Mouse (Mus musculus): ENCODE results near the gene Aoc1.

The Aoc1 gene

DNA sequence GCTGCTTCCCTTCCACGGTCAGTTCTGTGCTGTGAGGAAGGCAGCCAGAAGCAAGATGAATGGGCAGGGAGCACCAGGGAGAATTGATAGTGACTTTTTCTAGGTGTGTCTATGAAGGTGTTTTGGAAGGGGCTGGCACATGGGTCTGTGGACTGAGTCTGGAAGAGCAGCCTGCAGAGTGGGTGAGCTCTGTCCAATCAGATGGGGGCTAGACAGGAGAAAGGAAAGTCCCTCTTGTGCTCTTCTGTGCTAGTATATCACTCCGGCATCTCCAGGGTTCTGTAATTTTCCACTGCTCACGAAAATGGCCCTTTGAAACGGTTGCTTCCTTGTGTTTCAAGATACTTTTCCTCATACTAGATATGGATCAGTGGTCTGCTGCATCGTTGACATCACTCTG, at the start of gene Aoc1:
Gene Aoc1, plus strand, starts transcription at position 301 of the 400 bp plus-strand sequence.
- DNase-seq (ENCODE audit: low spot score in 2 of 2): no peak

DNA sequence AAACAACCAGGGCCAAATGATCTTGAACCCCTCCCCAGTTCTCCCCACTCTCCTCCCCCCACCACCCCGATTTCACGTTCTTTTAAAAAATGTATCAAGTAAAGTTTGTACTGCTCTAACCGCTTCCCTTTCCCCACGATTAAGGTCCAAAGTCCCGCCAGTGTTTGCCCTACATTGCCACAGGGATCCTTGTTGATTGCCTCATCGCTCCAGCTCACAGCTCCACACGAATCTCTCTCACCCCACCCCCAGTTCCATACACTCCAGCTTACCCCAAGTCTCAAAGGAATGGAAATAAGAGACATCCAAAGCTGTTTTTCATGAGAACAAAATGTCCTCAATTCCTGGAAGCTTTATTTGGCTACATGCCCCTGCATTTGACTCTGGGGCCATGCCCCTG, 47.7 kb upstream of the Aoc1 start:
- no peak for DNase-seq (ENCODE audit: low spot score in 2 of 2)

DNA sequence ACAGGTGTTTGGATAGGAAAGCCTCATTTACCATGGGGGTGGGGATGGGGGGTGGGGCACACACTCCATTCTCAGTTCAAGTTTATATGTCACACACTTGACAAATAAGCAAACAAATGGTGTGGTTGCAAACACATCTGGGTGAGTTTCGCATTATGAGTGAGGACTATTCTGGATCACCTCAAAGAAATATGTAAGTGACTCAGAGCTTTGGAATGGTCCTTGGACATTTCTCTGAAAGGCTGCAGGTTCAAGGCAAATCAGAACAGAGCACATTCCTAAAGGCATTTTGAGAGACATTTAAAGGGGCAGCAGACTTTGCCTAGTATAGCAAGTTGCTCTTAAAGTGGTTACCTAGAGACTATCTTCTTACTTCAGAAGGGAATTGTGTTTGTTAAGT, 43.7 kb upstream of the Aoc1 start:
- DNase-seq (ENCODE audit: low spot score in 2 of 2): no peak

DNA sequence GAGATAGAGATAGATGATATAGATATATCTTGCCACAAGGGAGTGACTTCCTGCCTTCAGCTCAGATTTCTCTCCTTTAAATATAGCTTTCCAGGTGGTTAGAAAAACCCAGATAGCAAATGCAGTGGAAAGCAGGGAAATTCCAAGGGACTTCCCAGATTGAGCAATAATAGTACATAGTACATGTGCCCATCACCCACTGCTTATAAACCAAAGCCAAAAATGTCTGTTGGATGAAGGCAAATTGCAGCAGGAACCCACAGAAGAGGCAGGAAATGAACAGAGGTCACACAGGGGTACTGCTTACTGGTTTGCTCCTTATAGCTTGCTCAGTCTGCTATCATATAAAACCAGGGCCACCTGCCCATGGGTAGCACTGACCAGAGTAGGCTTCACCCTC, 43.0 kb upstream of the Aoc1 start:
- DNase-seq (ENCODE audit: low spot score in 2 of 2): no peak

DNA sequence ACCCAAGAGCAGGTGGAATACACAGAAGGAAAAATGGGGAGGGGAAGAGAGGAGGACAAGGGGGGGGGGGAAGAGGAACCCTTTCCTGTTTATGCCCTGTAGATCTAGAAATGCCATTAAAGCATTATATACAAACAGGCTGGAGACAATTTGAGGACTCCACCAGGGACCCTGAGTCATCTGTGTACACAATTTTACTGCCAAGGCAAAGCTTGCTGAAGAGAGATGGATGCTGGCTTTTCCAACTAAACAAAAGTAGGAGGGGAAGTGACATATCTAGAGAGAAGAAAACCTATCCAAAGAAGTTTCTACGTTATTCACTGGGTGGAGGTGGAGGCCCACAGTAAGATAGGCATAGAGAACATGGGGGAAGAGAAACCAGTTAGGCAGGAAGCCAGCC, 42.5 kb upstream of the Aoc1 start:
- DNase-seq (ENCODE audit: low spot score in 2 of 2): no peak

DNA sequence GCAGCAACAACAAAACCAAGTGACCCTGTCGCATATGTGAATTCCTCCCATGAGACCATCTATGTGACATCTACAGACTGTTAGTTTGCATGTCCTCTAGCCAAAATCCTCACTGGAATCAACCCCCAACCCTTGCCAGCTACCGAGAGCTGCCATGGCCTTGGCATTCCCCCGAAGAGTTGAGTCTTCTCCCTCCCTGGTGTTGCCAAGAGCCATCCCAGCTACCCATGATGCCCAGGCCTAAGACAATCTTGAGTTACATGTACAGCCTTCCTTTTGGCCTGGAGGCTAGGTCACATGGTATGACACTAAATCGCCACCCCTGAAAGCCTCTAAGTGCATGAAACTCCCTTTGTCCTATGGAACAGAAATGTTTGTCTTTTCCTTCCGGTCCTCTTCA, 41.6 kb upstream of the Aoc1 start:
- no peak for DNase-seq (ENCODE audit: low spot score in 2 of 2)

DNA sequence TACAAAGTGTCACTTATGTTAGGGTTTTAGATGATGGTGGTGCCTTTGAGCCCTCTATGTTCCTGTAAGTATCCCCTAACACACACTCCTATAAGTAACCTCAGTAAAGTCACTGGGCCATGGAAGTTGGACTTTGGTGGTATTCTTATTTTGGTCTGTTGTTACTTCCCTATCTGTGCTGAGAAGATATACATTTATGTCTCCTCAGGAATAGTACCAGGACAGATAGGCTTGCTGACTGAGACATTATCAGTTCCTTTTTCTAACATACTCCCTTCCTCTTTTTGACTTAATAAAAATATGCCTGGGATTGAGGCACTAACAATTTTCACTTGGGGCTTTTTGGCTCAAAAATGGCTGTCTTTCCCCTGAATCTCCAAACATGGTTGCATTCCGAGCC, 40.3 kb upstream of the Aoc1 start:
- no peak for DNase-seq (ENCODE audit: low spot score in 2 of 2)

DNA sequence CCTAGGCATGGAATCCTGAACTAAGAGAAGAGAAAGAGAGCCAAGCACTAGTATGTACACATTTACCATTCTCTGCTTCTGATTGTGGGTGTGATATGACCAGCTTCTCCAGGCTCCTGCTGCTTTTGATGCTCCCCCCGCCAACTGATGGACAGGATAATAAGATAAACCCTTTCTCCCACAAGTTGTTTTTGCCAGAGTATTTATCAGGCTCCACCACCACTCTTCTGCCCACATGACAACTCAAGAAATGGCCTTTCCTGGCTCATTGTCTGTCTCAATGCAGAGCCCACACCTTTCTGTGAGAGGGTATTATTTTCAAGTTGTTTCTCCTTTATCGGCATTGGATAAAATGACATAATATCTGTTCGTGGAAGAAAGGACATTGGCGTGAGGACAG, 39.2 kb upstream of the Aoc1 start:
- DNase-seq (ENCODE audit: low spot score in 2 of 2): no peak

DNA sequence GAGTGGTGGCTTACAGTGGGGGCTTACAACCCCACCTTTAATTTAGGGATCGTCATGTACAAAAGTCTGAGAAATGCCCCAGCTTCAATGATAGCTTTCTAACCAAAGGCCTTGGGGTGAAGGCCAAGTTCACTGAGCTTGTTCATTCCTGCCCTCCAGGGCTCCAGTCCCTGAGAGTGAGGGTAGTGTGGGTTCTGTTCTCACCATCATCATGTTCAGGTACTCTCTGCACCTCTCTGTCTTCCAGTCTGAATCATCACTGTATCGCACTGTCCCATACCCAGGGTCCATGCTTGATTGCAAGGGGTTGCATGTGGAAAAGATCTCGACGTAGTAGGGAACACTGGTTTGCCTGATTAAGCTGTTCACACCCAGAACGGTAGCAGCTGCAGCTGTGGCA, 37.5 kb upstream of the Aoc1 start:
- DNase-seq (ENCODE audit: low spot score in 2 of 2): no peak

DNA sequence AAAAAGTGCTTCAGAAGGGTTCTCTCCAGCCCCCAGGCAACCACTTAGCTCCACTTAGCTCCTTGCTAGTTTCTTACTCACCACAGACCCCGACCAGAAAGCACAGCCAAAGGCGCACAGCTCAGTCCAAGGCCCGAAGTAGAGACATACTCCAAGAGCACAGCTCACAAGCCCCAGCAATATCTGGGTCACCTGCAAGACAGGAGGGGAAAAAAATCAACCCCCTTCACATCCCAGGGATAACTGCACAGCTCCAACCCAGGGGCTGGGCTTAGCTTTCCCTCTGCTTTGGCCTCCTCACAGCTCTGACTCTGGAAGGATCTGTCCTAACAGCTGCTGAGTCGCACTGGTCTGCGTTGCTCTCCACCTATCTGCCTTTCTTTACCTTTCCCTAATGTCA, 36.5 kb upstream of the Aoc1 start:
- no peak for DNase-seq (ENCODE audit: low spot score in 2 of 2)

DNA sequence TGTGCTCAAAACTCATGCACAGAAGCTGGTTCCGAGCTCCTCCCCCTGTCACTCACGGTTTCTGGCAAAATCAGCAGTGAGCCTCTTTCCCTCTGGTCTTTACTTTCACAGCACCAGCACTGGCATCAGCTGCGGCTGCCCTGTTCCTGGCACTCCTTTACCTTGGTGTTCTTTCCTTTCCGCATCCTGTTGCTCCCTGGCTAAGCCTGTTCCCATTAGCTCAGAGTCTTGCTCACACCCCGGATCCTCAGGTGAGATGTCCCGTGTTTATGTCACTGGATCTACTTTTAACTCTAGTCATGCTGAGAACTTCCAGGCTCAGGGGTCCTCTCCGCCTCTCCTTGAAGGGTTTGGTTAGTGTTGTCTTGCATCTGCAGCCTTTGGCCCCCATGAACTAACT, 35.2 kb upstream of the Aoc1 start:
- no peak for DNase-seq (ENCODE audit: low spot score in 2 of 2)

DNA sequence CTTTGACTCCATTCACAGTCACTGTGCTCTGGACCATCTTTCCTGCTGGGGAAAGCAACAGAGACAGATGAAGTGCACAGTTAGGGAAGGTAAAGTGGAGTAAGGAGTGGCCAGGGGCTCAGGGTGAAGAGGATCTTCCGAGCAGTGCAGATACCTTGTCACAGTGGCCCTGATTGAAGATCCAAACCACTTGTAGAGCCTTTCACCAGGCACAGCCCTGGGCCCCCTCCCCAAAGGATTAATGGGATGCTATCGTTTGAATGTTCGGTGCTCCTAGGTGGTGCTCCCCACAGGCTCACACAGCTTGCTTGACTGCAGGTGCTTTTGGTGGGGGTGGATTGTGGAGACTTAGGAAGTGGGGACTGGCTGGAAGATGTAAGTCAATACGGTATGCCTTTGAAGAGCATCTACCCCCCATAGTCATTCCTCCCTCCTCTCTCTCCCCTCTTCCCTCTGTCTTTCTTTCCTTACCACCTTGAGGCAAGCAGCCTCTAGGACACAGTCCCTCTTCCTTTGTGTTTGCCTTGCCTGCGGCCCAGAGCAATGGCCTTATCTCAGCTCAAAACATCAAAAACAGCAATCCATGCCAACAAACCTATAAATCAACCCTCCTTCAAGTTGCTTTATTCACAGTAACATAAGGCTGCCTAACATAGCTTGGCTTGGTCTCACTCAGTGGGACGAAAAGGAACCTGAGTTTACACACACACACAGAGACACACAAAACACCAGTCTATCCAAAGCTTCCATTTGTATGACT, 34.2 kb upstream of the Aoc1 start:
- no peak for DNase-seq (ENCODE audit: low spot score in 2 of 2)

DNA sequence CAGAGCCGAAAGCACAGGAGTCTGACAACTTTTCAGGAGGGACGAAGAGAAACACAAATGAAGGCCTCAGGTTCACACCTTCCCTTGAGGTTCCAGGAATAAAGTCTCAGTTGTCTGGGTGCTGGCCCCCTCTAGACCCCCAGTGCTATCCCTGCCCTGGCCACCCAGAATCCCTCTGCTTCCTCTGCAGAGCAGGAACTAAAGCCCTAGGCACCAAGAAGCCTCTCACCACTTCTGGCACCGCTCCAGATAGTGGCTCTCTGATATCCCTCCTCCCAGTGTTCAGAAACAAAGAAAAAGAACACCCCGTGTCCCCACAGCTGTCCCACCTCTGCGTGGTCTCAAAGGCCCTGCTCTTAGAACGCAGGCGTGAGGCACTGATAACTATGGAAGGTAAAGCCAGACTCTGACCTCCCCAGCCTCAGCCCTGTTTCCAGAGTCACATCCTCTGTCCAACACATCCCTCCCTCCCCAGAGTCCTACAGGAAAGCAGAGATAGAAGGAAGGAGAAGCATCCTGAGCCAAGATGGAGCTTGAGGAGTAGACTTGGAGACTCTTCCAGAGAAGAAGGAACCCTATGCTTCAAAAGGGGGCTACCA, 32.2 kb upstream of the Aoc1 start, which contains the start of gene Tmem176a:
Gene Tmem176a, plus strand, starts transcription at position 549 of the 599 bp plus-strand sequence.
- DNase-seq (ENCODE audit: low spot score in 2 of 2): no peak

DNA sequence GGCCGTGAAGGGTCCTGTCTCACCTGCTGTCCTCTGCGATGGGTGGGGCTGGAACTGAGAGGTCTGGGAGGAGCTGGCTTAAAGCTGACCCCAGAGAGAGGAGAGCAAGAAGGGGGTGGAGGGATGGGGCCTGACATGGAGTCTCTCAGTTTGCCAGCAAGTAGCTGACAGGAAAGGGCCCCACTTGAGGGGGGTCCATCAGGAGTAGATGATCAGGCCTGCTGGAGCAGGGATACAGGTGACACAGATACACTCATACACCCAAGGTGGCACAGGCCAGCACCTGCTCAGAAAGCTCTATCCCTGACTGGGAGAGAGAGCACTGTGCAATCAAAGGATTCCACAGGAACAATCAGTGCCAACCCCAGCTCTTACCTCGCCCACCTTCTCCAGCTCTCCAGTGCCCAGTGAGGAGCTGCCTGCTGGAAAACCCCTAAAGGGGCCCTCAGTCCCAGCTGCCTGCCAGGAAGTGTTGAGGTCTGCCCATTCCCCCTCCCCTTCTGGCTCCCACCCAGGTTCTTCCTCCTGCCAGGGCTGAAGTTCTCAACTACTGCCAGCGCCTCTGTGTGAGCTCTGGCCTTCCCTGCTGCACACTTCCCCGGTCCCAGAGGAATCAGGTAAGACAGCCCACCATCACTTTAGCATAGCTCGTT, 31.6 kb upstream of the Aoc1 start, which contains the start of gene Tmem176b:
Gene Tmem176b, minus strand, starts transcription at position 524 of the 653 bp plus-strand sequence.
- DNase-seq (ENCODE audit: low spot score in 2 of 2): peak; percentile 63 to 78

DNA sequence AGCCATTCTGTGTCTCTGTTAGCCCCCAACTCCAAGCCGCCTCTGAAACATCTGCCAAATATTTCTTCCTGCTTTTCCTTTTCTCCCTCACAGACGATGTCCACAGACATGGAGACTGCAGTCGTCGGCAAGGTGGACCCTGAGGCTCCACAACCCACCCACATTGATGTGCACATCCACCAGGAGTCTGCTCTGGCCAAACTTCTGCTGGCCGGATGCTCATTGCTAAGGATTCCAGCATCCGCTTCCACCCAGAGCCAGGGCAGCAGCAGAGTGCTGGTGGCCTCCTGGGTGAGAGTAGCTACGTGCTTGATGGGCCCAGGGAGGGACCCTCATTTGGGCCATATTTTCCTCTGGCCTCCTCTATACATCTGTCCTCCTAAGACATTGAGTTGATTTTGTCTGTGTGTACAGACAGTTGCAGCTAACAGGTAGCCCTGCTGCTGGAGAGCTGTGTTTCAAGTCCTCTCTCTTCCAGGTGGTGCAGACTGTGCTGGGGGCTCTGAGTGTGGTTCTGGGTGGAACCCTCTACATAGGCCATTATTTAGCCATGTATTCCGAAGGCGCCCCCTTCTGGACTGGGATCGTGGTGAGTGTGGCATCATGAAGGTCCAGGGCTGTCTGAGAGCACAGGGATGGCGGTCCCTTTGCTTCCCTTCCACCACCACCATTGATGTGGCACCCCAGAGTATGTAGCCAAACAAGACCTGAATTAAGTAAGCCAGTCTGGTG, 30.4 kb upstream of the Aoc1 start:
- DNase-seq (ENCODE audit: low spot score in 2 of 2): no peak

DNA sequence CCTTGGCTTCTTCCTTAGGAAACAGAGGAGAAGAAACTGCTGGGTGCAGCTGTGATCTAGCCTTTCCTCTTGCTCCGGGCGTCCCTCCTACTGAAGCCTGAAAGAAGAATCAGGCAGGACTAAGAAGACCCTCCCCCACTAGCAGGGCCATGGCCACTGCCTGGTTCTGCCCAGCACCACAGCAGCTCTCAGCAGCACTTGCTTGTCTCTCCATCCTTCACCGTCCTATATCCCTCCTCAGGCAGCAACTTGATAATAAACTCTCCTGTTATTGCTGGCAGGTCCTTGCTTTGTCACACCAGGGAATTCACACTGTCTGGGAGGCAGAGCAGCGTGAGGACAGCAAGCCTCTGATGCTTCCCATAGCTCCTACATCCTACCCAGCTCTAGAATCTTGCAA, 27.6 kb upstream of the Aoc1 start:
- no peak for DNase-seq (ENCODE audit: low spot score in 2 of 2)

DNA sequence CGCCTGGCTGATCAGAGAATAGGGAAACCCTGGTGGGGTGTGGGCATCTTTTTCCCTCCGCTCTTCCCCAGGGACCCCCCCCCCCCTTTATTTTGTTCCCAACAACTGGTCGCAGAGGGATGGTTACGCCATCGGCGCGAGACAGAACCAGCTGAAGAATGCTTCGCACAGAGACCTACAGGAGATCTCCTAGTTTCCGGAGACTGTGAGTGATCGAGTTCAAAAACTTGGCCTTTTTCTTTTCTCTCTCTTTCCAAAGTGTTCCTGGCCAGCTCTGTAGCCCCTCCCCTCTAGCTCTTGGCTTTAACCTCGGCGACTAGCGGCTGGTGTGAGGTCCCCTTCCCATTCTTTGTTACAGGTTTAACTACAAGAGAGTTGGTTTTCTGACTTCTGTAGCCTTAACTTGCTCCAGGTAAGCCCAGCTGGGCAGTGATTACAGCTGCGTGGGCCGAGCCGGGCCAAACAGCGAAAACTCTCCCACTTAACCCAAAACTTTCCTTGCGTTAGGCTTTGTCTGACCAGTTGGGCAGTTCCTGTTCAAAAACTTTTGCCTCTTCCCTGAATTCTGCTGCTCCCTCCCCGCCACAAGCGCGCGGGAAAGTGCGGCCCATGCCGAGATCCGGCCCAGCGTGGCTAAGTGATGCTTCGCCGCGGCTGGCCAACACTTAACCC, 20.7 kb upstream of the Aoc1 start:
- no peak for DNase-seq (ENCODE audit: low spot score in 2 of 2)

DNA sequence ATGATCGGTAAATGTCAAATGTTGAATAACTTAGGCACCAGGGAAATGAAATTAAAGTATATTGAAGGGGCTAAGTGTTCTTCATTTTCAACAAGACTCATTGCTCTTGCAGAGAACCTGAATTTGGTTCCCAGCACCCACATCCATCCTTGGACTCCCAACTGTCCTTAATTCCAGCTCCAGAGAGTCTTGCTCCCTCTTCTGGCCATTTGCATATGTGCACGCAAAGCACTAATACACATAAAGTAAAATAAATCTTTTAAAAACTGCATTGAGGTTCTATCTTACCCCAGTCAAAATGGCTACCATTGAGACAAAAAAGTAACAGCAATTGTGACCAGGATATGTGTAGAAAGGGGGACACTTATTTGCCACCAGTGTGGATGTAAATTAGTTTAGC, 18.5 kb upstream of the Aoc1 start:
- no peak for DNase-seq (ENCODE audit: low spot score in 2 of 2)

DNA sequence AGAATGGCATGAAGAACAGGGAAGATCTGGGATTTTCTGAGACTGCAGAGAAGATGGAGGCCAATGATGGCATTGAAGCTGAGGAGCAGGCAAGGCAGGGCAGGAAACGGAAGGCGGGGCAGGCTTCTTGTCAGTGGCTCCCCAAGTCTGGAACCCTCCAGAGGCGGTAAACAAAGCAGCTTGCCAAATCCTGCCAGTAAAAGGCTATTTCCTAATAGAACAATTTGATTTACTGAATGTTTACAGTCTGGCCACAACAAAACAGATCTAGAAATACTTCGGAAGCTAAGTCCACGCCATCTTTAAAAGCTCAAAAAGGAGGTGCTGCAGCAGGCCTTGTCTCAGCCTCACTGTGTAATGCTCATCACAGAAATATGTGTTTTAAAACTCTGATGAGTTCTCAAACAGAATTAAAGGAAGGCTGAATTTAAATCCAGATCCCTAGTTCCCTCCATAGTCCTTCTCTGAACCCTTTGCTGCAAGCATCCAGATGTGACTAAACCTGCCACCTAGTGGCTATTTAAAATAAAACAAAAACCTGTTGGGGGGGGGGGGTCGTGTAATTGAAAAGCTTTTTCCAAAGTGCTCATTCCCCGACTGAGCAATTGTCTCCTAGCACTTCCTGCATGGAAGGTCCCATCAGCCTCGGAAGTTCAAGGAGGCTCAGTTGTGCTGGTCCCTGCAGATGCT, 14.9 kb upstream of the Aoc1 start:
- no peak for DNase-seq (ENCODE audit: low spot score in 2 of 2)

DNA sequence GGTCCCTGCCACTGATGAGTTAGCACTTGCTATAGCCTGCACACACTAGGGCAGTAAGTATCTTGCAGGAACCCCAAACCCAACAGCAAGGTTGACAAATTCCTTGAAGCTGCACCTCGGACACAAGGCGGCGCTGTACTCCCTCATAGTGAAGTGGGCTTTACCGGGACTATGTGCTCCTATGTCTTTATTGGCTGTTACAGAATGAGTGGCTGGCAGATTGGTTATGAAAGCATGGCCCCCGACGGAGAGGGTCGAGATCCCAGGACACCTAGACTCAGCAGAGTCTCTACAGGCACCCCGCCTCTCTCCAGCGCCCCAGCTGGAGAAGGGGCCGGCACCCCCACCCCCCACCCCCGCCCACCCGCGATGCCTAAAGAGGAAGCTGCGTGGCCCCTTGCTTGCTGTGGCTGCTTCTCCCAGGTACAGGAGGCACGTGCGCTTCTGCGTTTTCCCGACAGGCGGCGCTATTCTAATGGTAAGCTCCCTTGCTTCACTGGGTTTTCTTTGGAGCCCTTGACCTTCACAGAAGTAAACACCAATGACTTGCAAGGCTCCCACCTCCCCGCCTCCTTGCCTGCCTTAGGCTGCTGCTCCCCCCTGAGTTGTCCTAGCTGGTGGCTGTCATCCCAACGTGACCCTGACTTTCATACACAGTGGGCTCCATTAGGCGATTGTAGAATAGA, 12.4 kb upstream of the Aoc1 start:
- peak; percentile 12 to 21 for DNase-seq (ENCODE audit: low spot score in 2 of 2)

DNA sequence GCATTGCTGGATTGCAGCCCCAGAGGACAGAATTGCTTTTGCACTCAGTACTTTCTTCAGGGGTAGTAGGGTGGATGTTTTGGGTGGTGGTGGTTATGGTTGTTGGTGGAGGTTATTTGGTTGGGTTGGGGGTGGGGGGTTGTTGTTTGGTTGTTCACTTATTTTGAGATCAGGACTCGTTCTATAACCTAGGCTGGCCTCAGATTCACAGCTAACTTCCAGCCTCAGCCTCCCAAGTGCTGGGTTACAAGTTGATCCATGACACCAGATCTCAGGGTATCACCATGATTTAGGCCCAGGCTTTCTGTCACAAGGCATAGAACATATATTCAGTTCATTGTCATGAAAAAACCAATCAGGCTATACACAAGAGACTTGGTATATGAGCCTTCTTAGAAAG, 11.8 kb upstream of the Aoc1 start:
- no peak for DNase-seq (ENCODE audit: low spot score in 2 of 2)

Data from right cerebral cortex, postnatal 36 days (tissue).